Mouse (Mus musculus): ENCODE data around the gene Arhgef2. TPM values are rescaled to one million over a fixed set of nuclear protein-coding genes. Genes with fewer than 3 reads are reported as not detected.
A peak's percentile ranks its signal among the peaks of the same experiment; 100 is the strongest.

The Arhgef2 gene
- polyA plus RNA-seq, 1 experiment = 96.1 TPM

DNA sequence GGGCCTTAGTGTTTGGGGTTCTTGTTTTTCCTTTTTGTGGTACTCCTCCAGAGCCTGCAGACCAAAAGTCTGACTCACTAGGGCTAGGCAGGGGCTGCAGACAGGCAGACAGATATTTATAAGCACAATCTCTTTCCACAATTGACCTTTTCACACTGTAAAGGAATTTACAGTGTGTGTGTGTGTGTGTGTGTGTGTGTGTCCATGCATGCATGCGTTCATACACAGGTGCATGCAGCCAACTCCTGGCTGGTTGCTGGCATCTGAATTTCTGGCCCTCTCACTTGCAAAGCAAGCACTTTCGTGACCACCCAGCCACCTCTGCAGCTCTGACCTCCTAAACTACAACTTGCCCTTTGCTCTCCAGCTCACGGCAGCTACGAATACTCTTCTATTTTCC lies 3.3 kb downstream of the Arhgef2 start:
- no peak for TF ChIP-seq POLR2A (IDR thresholded peaks at IDR 0.05; ENCODE audit: borderline replicate concordance, control insufficient read depth, low read depth, low read length)
- TF ChIP-seq CTCF (IDR thresholded peaks at IDR 0.05; ENCODE audit: control insufficient read depth, insufficient read depth, low read length) = no peak
- 78% methylated on average over 4 of the region's 4 CpGs for WGBS
- no peak overlapping the region for H3K27ac ChIP-seq (ENCODE audit: control insufficient read depth, insufficient read depth, low read depth, low read length, poor library complexity)
- peaks cover under 1% of the 10 kb centered on the region; the same call in 1 of the 2 replicates for H3K4me1 ChIP-seq (ENCODE audit: control insufficient read depth, insufficient read depth, low read length)
- H3K4me3 ChIP-seq (replicated peaks; ENCODE audit: control insufficient read depth, low read depth, low read length) = no peak overlapping the region

DNA sequence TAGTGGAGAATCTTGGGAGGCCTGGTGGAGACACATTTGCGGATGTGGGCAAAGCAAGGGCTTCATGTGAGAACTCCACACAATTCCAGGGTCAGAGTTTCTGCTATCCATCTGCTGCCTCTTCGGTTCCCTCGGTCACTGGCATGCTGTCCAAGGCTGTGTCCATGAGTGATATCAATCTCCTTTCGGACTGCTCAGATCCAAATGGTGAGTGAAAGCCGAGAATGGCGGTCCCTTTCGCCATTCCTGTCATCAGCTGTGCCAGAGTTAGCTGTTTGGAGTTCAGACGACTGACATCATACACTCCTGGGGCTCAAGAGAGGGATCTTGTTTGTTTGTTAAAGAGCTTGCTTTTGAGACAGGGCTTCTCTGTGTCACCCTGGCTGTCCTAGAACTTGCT lies 8.7 kb downstream of the Arhgef2 start:
- WGBS = 84% methylated on average over 8 of the region's 8 CpGs
- Histone ChIP-seq H3K4me3 (replicated peaks; ENCODE audit: control insufficient read depth, low read depth, low read length) (no peak overlapping the region), H3K4me1 (ENCODE audit: control insufficient read depth, insufficient read depth, low read length) (peaks cover 3% of the 10 kb centered on the region), H3K27ac (ENCODE audit: control insufficient read depth, insufficient read depth, low read depth, low read length, poor library complexity) (no peak overlapping the region)
- TF ChIP-seq CTCF (IDR thresholded peaks at IDR 0.05; ENCODE audit: control insufficient read depth, insufficient read depth, low read length) = no peak
- TF ChIP-seq POLR2A (IDR thresholded peaks at IDR 0.05; ENCODE audit: borderline replicate concordance, control insufficient read depth, low read depth, low read length) = no peak

DNA sequence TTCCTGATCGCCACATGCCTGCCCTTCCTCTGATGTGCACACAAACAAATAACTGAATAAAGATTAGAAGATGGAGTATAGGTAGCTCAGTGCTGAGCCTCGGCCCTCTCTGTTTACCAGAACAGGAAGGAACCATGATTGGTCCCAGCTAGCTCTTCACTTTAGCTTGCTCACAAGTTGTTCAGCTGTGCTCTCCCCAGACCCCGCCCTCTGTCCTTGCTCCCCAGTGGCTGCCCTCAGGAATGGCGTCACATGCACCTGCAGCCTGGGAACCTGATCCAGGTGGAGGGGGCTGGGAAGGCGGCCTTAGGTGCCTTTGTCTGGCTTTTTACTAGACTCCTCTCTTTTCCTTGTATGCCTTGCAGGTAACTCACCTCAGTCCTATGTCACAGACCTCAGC lies 9.4 kb downstream of the Arhgef2 start:
- no peak overlapping the region for H3K4me3 ChIP-seq (replicated peaks; ENCODE audit: control insufficient read depth, low read depth, low read length)
- H3K4me1 ChIP-seq (ENCODE audit: control insufficient read depth, insufficient read depth, low read length) = peaks cover 5% of the 10 kb centered on the region
- no peak overlapping the region for H3K27ac ChIP-seq (ENCODE audit: control insufficient read depth, insufficient read depth, low read depth, low read length, poor library complexity)
- 64% methylated on average over 5 of the region's 5 CpGs for WGBS
- TF ChIP-seq CTCF (IDR thresholded peaks at IDR 0.05; ENCODE audit: control insufficient read depth, insufficient read depth, low read length) (no peak), POLR2A (IDR thresholded peaks at IDR 0.05; ENCODE audit: borderline replicate concordance, control insufficient read depth, low read depth, low read length) (no peak)

DNA sequence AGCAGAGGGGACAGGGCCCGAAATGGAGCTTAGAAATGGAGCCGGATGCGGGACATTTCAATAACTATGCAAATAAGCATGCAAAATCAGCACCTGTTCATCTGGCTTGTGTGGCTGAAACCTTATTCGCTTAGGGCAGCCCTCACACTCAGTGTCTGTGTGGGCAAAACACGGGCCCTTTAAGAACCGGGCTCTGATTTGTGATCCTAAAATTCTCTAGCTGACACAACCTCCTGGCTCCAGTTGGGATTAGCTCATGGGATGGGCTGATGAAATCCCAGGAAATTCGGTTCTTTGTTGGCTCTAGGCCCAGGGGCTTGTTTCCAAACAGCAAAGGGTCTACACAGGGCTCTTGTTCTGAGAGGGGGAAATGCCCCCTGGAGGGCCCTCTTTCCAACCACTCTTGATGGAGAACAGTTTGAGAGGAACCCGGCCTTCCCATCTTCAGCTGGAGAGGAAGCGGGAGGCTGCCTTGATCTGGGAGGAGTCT lies 10.2 kb downstream of the Arhgef2 start:
- TF ChIP-seq CTCF (IDR thresholded peaks at IDR 0.05; ENCODE audit: control insufficient read depth, insufficient read depth, low read length) (no peak), POLR2A (IDR thresholded peaks at IDR 0.05; ENCODE audit: borderline replicate concordance, control insufficient read depth, low read depth, low read length) (no peak)
- Histone ChIP-seq H3K4me1 (ENCODE audit: control insufficient read depth, insufficient read depth, low read length) (peaks cover 5% of the 10 kb centered on the region), H3K27ac (ENCODE audit: control insufficient read depth, insufficient read depth, low read depth, low read length, poor library complexity) (no peak overlapping the region), H3K4me3 (replicated peaks; ENCODE audit: control insufficient read depth, low read depth, low read length) (no peak overlapping the region)
- WGBS = 78% methylated on average over 9 of the region's 9 CpGs

DNA sequence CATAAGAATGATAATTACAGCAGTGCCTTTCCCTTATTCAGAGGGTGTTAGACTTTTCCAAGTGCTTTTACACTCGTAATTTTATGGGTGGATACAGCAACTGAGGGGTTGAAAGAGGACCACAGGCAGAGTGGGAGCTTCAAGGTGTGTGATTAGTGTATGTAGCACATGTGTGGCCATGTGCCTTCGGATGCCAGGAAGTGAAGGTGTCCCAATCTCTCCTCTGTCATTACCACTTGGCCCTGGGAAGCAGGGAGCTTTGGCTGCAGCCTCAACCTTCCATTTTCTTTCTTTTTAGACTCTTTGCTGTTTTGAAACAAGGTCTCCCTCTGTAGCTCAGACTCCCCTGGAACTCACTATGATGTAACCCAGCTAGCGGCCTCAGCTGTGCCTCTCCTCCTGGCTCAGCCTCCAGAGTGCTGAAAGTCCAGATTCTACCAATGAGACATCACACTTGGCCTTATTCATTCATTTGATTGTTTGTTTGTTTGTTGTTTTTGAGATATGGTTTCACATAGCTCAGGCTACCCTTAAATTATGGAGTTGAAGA lies 11.3 kb downstream of the Arhgef2 start:
- peaks cover 5% of the 10 kb centered on the region for H3K4me1 ChIP-seq (ENCODE audit: control insufficient read depth, insufficient read depth, low read length)
- H3K27ac ChIP-seq (ENCODE audit: control insufficient read depth, insufficient read depth, low read depth, low read length, poor library complexity) = 0 out of 2 replicates have a peak overlapping the region, but pooled peaks have one; percentile 34
- no peak for TF ChIP-seq CTCF (IDR thresholded peaks at IDR 0.05; ENCODE audit: control insufficient read depth, insufficient read depth, low read length)
- no peak for TF ChIP-seq POLR2A (IDR thresholded peaks at IDR 0.05; ENCODE audit: borderline replicate concordance, control insufficient read depth, low read depth, low read length)
- H3K4me3 ChIP-seq (replicated peaks; ENCODE audit: control insufficient read depth, low read depth, low read length) = no peak overlapping the region
- 51% methylated on average over 3 of the region's 3 CpGs for WGBS

DNA sequence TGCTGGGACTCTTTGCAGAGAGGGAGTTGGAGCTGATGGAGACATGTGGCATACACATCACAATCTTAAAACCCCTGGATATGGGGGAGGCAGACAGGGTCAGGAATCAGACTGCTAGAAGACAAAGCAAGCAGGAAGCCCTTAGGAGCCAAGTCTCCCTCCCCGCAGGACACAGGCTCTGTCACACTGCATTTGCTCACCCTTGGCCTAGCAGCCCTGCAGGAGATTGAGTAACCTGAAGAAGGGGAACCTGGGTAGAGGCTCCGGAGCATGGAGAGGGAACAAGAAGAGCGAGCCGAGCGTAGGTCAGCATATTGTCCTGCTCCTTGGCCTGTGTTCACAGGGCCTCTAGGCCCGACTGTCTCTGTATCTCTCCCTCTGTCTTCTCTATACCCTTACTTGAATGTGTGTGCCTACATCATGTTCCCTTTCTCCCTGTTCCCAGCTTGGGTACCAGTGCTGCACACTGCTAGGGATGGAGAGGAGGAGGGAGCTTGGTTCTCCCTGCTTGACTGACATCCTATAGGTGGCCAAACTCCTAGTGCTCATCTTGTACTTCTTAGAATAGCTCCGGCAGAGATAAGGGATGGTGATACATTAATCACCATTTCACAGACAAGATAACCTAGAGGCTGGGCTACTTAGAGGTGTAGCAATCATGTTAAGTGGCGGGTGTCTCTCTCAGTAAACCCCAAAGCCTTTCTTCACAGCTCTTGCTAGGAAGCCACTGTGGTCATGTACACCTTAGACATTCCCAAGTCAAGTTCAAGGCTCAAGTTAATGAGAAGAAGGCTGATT lies 12.5 kb downstream of the Arhgef2 start:
- peak overlapping the region; percentile 34 for H3K4me3 ChIP-seq (replicated peaks; ENCODE audit: control insufficient read depth, low read depth, low read length)
- H3K4me1 ChIP-seq (ENCODE audit: control insufficient read depth, insufficient read depth, low read length) = peaks cover 5% of the 10 kb centered on the region
- 26% methylated on average over 8 of the region's 8 CpGs for WGBS
- TF ChIP-seq CTCF (IDR thresholded peaks at IDR 0.05; ENCODE audit: control insufficient read depth, insufficient read depth, low read length) (no peak), POLR2A (IDR thresholded peaks at IDR 0.05; ENCODE audit: borderline replicate concordance, control insufficient read depth, low read depth, low read length) (no peak)
- peak overlapping the region; percentile 69; the same call in 1 of the 2 replicates for H3K27ac ChIP-seq (ENCODE audit: control insufficient read depth, insufficient read depth, low read depth, low read length, poor library complexity)

DNA sequence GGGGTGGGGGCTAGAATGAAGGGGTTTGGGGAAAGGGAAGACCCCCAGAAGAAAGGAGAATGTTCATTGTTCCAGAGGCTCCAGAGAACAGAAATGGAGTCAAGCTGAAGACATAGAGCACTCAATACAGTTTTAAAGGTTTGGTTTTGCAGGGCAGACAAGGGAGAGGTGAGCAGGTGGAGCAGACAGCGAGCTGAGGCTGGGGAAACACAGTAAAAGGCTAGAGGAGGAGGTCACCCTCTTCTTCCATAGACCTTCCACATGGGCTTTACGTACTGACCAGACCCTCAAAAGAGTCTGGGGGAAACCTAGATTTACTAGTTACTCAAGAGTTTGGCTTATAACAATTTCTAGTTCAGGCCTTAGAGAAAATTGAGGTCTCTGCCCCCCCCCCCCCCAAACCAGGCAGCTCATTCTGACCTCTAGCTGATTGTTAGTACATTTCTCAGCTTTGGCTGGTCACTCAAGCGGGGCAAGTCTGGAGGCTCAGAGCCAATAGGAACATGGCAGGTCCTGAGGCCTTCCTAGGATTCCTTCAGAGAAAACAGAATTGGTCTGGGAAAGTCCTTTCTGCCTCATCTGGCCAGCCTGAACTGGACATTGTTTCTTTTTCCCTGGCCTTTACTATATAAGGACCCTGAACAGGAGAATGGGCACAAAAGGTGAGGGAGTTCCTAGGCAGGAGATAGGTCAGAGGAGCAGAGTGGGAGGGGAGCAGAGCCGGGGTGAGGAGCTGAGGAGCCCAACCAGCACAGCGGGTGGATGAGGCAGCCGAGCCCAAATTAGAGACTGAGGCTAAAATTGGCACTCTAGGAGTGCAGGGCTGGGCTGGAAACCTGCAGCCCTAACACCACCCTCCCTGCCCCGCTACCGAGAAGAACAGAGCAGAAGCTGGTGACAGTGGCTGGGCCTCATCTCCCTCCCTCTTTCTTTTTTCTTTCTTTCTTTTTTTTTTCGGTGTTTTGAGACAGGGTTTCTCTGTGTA lies 13.6 kb downstream of the Arhgef2 start:
- peak overlapping the region; percentile 52 for H3K27ac ChIP-seq (ENCODE audit: control insufficient read depth, insufficient read depth, low read depth, low read length, poor library complexity)
- H3K4me1 ChIP-seq (ENCODE audit: control insufficient read depth, insufficient read depth, low read length) = peaks cover 5% of the 10 kb centered on the region
- 46% methylated on average over 9 of the region's 9 CpGs for WGBS
- no peak overlapping the region for H3K4me3 ChIP-seq (replicated peaks; ENCODE audit: control insufficient read depth, low read depth, low read length)
- TF ChIP-seq CTCF (IDR thresholded peaks at IDR 0.05; ENCODE audit: control insufficient read depth, insufficient read depth, low read length) (no peak), POLR2A (IDR thresholded peaks at IDR 0.05; ENCODE audit: borderline replicate concordance, control insufficient read depth, low read depth, low read length) (no peak)

All from bone marrow, adult 2 months (tissue).